Mouse (Mus musculus) urinary bladder, adult 18-20 months (tissue): ENCODE data around the gene Dmtf1.
"Not testable (repeated sequence)": the region's sequence is repeated elsewhere in the genome, so short reads cannot be mapped to it uniquely, and the experiment has no call there.

Experiments used
- DNase-seq, 2 experiments: peaks; one replicate each; pipeline ENCODE4 v3.0.0; 2022; ENCODE audit warnings: low spot score in 2 of 2, mixed read lengths in 2 of 2

The Dmtf1 gene

GRCm38 (mm10) chr5:9161456-9162041 lies at the start of gene Dmtf1:
Gene Dmtf1, minus strand, starts transcription at chr5:9161776.
- DNase-seq, result peak; percentile 78 to 88

GRCm38 (mm10) chr5:9186467-9186866 lies 24.9 kb upstream of the Dmtf1 start:
- DNase-seq, result no peak

- no peak for DNase-seq
Observed at GRCm38 (mm10) chr5:9173295-9173694, 11.7 kb upstream of the Dmtf1 start.

- not testable (repeated sequence) for DNase-seq
Observed at GRCm38 (mm10) chr5:9169328-9170005, 7.9 kb upstream of the Dmtf1 start.

- DNase-seq, result no peak
Observed at GRCm38 (mm10) chr5:9166366-9166765, 4.8 kb upstream of the Dmtf1 start.

GRCm38 (mm10) chr5:9165151-9165550 lies 3.6 kb upstream of the Dmtf1 start:
- DNase-seq, result not testable (repeated sequence)

- no peak for DNase-seq
Observed at GRCm38 (mm10) chr5:9163411-9163810, 1.8 kb upstream of the Dmtf1 start.

GRCm38 (mm10) chr5:9162088-9162487 lies 512 bp upstream of the Dmtf1 start:
- DNase-seq, result peak in 1 of 2 experiments; percentile 6

GRCm38 (mm10) chr5:9160831-9161455 lies 633 bp downstream of the Dmtf1 start:
- DNase-seq, result peak in 1 of 2 experiments; percentile 5

GRCm38 (mm10) chr5:9157336-9157735 lies 4.2 kb downstream of the Dmtf1 start:
- DNase-seq, result no peak

- no peak for DNase-seq
Observed at GRCm38 (mm10) chr5:9156746-9157145, 4.8 kb downstream of the Dmtf1 start.

GRCm38 (mm10) chr5:9149273-9149850 lies 12.2 kb downstream of the Dmtf1 start:
- no peak for DNase-seq

- no peak for DNase-seq
Observed at GRCm38 (mm10) chr5:9142376-9142775, 19.2 kb downstream of the Dmtf1 start.

- DNase-seq, result no peak
Observed at GRCm38 (mm10) chr5:9140724-9141123, 20.9 kb downstream of the Dmtf1 start.

- DNase-seq, result no peak
Observed at GRCm38 (mm10) chr5:9135588-9135987, 26.0 kb downstream of the Dmtf1 start.

GRCm38 (mm10) chr5:9131786-9132185 lies 29.8 kb downstream of the Dmtf1 start:
- no peak for DNase-seq

GRCm38 (mm10) chr5:9128566-9128965 lies 33.0 kb downstream of the Dmtf1 start:
- DNase-seq, result no peak

GRCm38 (mm10) chr5:9124134-9124533 lies 37.4 kb downstream of the Dmtf1 start:
- DNase-seq, result no peak

- no peak for DNase-seq
Observed at GRCm38 (mm10) chr5:9114162-9114561, 47.4 kb downstream of the Dmtf1 start.

GRCm38 (mm10) chr5:9111759-9112158 lies 49.8 kb downstream of the Dmtf1 start:
- DNase-seq, result peak; percentile 11 to 22

GRCm38 (mm10) chr5:9111285-9111684 lies 50.3 kb downstream of the Dmtf1 start:
- DNase-seq, result no peak

- no peak for DNase-seq
Observed at GRCm38 (mm10) chr5:9109582-9109981, 52.0 kb downstream of the Dmtf1 start.

- DNase-seq, result no peak
Observed at GRCm38 (mm10) chr5:9108490-9108889, 53.1 kb downstream of the Dmtf1 start.
